Mouse (Mus musculus): ENCODE measurements around the gene Spag7. TPM values are rescaled to one million over a fixed set of nuclear protein-coding genes. Genes with fewer than 3 reads are reported as not detected.

Spag7 gene
- total and polyA plus RNA-seq, 2 experiments: 21.0 to 31.6 TPM

DNA sequence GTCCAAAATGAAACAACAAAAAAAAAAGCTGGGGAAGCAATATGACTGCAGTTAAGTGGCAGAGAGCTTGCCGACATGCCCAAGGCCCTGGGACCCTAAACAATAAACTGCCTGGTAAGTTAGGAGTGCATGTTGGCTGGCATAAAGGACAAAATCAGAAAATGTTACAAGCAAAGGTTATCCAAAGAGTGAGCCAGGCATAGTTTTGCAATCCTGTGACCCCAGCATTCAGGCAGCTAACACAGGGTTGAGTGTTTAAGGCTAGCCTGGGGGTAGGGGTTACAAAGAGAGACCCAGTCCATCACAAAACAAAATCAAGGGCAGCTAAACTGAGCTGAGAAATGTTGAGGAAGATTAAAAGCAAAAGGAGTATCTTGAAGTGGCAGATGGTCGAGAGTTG, 29.8 kb upstream of the Spag7 start:
- peak overlapping the region; percentile 71 for H3K9ac ChIP-seq (ENCODE audit: low read depth, low read length)
- WGBS: 25% methylated on average over 2 of the region's 2 CpGs
- H3K4me3 ChIP-seq (ENCODE audit: insufficient read depth, low read depth, low read length): peak overlapping the region; percentile 36
- peaks cover 4% of the 10 kb centered on the region for H3K36me3 ChIP-seq (ENCODE audit: control insufficient read depth, insufficient read depth, low read length)
- H3K79me2 ChIP-seq (ENCODE audit: control insufficient read depth, insufficient read depth, low read length): peaks cover 17% of the 10 kb centered on the region
- H3K27me3 ChIP-seq (ENCODE audit: control insufficient read depth, insufficient read depth, low read length): no peaks in the 10 kb centered on the region
- peak; percentile 90 for DNase-seq (ENCODE audit: extremely low read depth, low read depth, low spot score)
- H3K4me1 ChIP-seq (ENCODE audit: control insufficient read depth, insufficient read depth, low read length): peaks cover 16% of the 10 kb centered on the region
- peak overlapping the region; percentile 77 for H3K27ac ChIP-seq (replicated peaks; ENCODE audit: insufficient read depth, low read depth, low read length)
- no peak for TF ChIP-seq POLR2A (IDR thresholded peaks at IDR 0.05; ENCODE audit: extremely low read depth, insufficient read depth, low read length)
- no peak for TF ChIP-seq CTCF (IDR thresholded peaks at IDR 0.05; ENCODE audit: low read depth, low read length)

DNA sequence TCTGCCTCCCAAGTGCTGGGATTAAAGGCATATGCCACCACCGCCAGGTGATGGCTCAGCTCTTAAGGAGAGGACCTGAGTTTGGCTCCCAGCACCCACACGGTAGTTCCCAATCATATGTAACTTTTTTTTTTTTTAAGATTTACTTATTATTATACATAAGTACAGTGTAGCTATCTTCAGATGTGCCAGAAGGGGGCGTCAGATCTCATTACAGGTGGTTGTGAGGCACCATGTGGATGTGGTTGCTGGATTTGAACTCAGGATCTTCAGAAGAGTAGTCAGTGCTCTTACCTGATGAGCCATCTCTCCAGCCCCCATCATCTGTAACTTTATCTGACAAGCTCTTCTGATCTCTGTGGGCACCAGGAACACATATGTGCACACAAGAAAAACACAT, 28.2 kb upstream of the Spag7 start:
- Histone ChIP-seq H3K4me3 (ENCODE audit: insufficient read depth, low read depth, low read length) (no peak overlapping the region), H3K27me3 (ENCODE audit: control insufficient read depth, insufficient read depth, low read length) (no peaks in the 10 kb centered on the region), H3K36me3 (ENCODE audit: control insufficient read depth, insufficient read depth, low read length) (no peaks in the 10 kb centered on the region), H3K9ac (ENCODE audit: low read depth, low read length) (no peak overlapping the region), H3K27ac (replicated peaks; ENCODE audit: insufficient read depth, low read depth, low read length) (no peak overlapping the region), H3K4me1 (ENCODE audit: control insufficient read depth, insufficient read depth, low read length) (peaks cover 5% of the 10 kb centered on the region), H3K79me2 (ENCODE audit: control insufficient read depth, insufficient read depth, low read length) (peaks cover 15% of the 10 kb centered on the region)
- WGBS: 76% methylated on average over 3 of the region's 3 CpGs
- DNase-seq (ENCODE audit: extremely low read depth, low read depth, low spot score): no peak
- TF ChIP-seq POLR2A (IDR thresholded peaks at IDR 0.05; ENCODE audit: extremely low read depth, insufficient read depth, low read length): no peak
- no peak for TF ChIP-seq CTCF (IDR thresholded peaks at IDR 0.05; ENCODE audit: low read depth, low read length)

DNA sequence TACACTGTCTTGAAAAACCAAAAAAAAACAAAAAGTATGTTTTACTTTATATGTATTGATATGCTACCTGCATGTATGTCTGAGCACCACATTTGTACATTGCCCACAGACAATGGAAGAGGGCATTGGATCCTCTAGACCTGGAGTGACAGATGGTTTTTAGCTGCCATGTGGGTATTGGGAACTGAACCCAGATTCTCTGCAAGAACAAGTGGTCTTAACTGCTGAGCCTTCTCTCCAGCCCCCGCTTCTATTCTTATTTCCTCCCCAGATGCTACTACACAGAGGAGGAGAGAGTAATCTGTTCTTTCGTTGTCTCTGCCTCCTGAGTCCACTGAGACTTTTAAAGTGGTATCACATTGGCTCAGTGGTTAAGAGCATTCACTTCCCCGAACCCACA, 24.3 kb upstream of the Spag7 start:
- Histone ChIP-seq H3K27ac (replicated peaks; ENCODE audit: insufficient read depth, low read depth, low read length) (no peak overlapping the region), H3K4me1 (ENCODE audit: control insufficient read depth, insufficient read depth, low read length) (0 out of 2 replicates have a peak, but pooled peaks cover 2% of the 10 kb centered on the region)
- 83% methylated on average over 3 of the region's 3 CpGs for WGBS

DNA sequence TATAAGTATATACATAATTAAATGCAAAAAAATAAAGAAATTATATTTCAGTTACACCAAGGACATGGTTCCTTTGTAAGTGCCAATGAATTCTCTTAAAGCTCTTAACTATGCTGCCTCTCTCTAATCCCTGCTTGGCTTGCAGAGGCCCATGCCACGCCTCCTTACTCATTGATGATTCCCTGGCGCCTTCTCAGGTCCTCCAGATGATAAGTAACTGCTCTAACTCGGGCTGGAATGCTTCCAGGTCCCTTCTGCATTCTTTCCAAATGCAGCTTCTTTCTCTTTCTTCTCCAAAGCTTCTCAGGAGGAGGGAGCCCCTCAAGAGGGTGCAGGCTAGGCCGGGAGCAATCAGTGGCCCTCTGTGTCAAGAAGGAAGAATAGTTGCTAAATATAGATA, 20.4 kb upstream of the Spag7 start:
- H3K79me2 ChIP-seq (ENCODE audit: control insufficient read depth, insufficient read depth, low read length): no peaks in the 10 kb centered on the region
- peaks cover 2% of the 10 kb centered on the region; the same call in 1 of the 2 replicates for H3K36me3 ChIP-seq (ENCODE audit: control insufficient read depth, insufficient read depth, low read length)
- H3K9ac ChIP-seq (ENCODE audit: low read depth, low read length): no peak overlapping the region
- H3K4me1 ChIP-seq (ENCODE audit: control insufficient read depth, insufficient read depth, low read length): 0 out of 2 replicates have a peak, but pooled peaks cover 5% of the 10 kb centered on the region
- no peaks in the 10 kb centered on the region for H3K27me3 ChIP-seq (ENCODE audit: control insufficient read depth, insufficient read depth, low read length)
- TF ChIP-seq CTCF (IDR thresholded peaks at IDR 0.05; ENCODE audit: low read depth, low read length) (no peak), POLR2A (IDR thresholded peaks at IDR 0.05; ENCODE audit: extremely low read depth, insufficient read depth, low read length) (no peak)
- DNase-seq (ENCODE audit: extremely low read depth, low read depth, low spot score): no peak
- 82% methylated on average over 4 of the region's 4 CpGs for WGBS
- H3K27ac ChIP-seq (replicated peaks; ENCODE audit: insufficient read depth, low read depth, low read length): no peak overlapping the region
- no peak overlapping the region for H3K4me3 ChIP-seq (ENCODE audit: insufficient read depth, low read depth, low read length)

More for the DNA sequence above, 24.3 kb upstream of the Spag7 start:
- TF ChIP-seq CTCF (IDR thresholded peaks at IDR 0.05; ENCODE audit: low read depth, low read length) (no peak), POLR2A (IDR thresholded peaks at IDR 0.05; ENCODE audit: extremely low read depth, insufficient read depth, low read length) (no peak)
- no peaks in the 10 kb centered on the region for H3K27me3 ChIP-seq (ENCODE audit: control insufficient read depth, insufficient read depth, low read length)
- no peak overlapping the region for H3K9ac ChIP-seq (ENCODE audit: low read depth, low read length)
- no peak for DNase-seq (ENCODE audit: extremely low read depth, low read depth, low spot score)
- no peaks in the 10 kb centered on the region for H3K36me3 ChIP-seq (ENCODE audit: control insufficient read depth, insufficient read depth, low read length)
- H3K4me3 ChIP-seq (ENCODE audit: insufficient read depth, low read depth, low read length): no peak overlapping the region
- H3K79me2 ChIP-seq (ENCODE audit: control insufficient read depth, insufficient read depth, low read length): no peaks in the 10 kb centered on the region

DNA sequence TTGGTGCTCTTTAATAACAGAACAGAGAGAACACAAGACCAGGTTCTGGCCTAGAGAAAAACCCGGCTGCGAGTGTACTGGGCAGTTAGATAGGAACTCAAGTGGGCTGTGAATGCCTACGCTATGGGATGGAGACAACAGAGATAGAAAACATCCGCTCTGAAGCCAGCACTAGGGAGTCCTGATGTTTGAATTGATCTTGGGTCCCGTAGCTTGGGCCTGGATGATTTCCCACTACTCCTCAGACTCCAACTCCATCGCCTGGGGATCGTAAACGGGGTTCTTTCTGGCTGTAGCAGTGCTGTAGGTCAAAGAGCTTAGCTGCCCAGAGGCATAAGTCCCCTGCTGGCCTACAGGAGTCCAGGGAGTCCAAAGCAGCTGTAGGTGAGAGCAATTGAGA, 19.2 kb upstream of the Spag7 start:
- Histone ChIP-seq H3K4me1 (ENCODE audit: control insufficient read depth, insufficient read depth, low read length) (0 out of 2 replicates have a peak, but pooled peaks cover 5% of the 10 kb centered on the region), H3K4me3 (ENCODE audit: insufficient read depth, low read depth, low read length) (peak overlapping the region; percentile 65; the same call in 1 of the 2 replicates), H3K9ac (ENCODE audit: low read depth, low read length) (peak overlapping the region; percentile 94; the same call in 1 of the 2 replicates), H3K79me2 (ENCODE audit: control insufficient read depth, insufficient read depth, low read length) (no peaks in the 10 kb centered on the region), H3K36me3 (ENCODE audit: control insufficient read depth, insufficient read depth, low read length) (peaks cover 2% of the 10 kb centered on the region; the same call in 1 of the 2 replicates), H3K27ac (replicated peaks; ENCODE audit: insufficient read depth, low read depth, low read length) (peak overlapping the region; percentile 8; the same call in 1 of the 2 replicates), H3K27me3 (ENCODE audit: control insufficient read depth, insufficient read depth, low read length) (no peaks in the 10 kb centered on the region)
- TF ChIP-seq POLR2A (IDR thresholded peaks at IDR 0.05; ENCODE audit: extremely low read depth, insufficient read depth, low read length): no peak
- TF ChIP-seq CTCF (IDR thresholded peaks at IDR 0.05; ENCODE audit: low read depth, low read length): no peak
- peak; percentile 39 for DNase-seq (ENCODE audit: extremely low read depth, low read depth, low spot score)
- 17% methylated on average over 8 of the region's 8 CpGs for WGBS

DNA sequence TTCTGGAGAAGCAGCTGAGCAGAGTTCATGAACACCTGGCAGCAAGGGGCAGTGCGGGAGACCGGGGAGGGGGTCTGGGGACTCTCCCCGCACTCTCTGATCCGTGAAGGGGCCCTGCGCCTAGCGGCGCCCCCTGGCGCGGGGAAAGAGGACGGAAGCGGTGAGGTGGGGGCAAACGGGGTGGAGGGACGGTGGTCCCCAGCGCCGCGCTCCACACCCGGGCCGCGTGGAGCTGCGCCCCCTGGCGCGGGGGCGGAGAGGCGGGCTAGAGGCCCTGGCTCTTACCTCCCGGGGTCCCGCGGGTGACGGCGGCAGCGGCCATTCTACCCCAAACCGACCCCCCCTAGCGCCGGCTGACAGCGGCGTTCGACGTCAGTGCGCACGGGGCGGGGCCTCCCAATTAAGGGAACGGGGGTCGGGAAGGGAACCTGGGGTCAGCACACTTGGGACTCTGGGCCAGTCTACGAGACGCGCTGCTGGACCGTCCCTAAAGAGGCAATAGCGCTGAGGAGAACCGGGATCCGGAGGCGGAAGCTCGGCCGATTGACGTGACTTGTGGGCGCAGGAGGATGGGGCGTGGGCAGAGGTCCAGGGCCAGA, 18.5 kb upstream of the Spag7 start, which contains the start of gene Camta2:
Gene Camta2, minus strand, starts transcription at position 505 of the 599 bp plus-strand sequence.
- peak; percentile 51 for DNase-seq (ENCODE audit: extremely low read depth, low read depth, low spot score)

More for the DNA sequence above, 18.5 kb upstream of the Spag7 start, which contains the start of gene Camta2:
- H3K36me3 ChIP-seq (ENCODE audit: control insufficient read depth, insufficient read depth, low read length): peaks cover 2% of the 10 kb centered on the region; the same call in 1 of the 2 replicates
- peak within 1 kb of the TSS; percentile 58 for H3K27ac ChIP-seq (replicated peaks; ENCODE audit: insufficient read depth, low read depth, low read length)
- H3K27me3 ChIP-seq (ENCODE audit: control insufficient read depth, insufficient read depth, low read length): no peaks in the 10 kb centered on the region
- WGBS: under 1% methylated on average over 52 of the region's 55 CpGs
- no peaks in the 10 kb centered on the region for H3K79me2 ChIP-seq (ENCODE audit: control insufficient read depth, insufficient read depth, low read length)
- H3K4me1 ChIP-seq (ENCODE audit: control insufficient read depth, insufficient read depth, low read length): 0 out of 2 replicates have a peak, but pooled peaks cover 5% of the 10 kb centered on the region
- peak; percentile 43; the same call in 1 of the 2 replicates for TF ChIP-seq POLR2A (IDR thresholded peaks at IDR 0.05; ENCODE audit: extremely low read depth, insufficient read depth, low read length)
- peak; percentile 35 for TF ChIP-seq CTCF (IDR thresholded peaks at IDR 0.05; ENCODE audit: low read depth, low read length)
- peak within 1 kb of the TSS; percentile 65 for H3K4me3 ChIP-seq (ENCODE audit: insufficient read depth, low read depth, low read length)
- H3K9ac ChIP-seq (ENCODE audit: low read depth, low read length): peak within 1 kb of the TSS; percentile 94

Measured in liver, adult 2 months (tissue).